Mouse (Mus musculus): ENCODE results near the gene Adgrl1. TPM values are rescaled to one million over a fixed set of nuclear protein-coding genes. Genes with fewer than 3 reads are reported as not detected.
A peak's percentile ranks its signal among the peaks of the same experiment; 100 is the strongest.

The Adgrl1 gene
- polyA plus RNA-seq, 1 experiment from 2014 or later: 29.3 TPM

DNA sequence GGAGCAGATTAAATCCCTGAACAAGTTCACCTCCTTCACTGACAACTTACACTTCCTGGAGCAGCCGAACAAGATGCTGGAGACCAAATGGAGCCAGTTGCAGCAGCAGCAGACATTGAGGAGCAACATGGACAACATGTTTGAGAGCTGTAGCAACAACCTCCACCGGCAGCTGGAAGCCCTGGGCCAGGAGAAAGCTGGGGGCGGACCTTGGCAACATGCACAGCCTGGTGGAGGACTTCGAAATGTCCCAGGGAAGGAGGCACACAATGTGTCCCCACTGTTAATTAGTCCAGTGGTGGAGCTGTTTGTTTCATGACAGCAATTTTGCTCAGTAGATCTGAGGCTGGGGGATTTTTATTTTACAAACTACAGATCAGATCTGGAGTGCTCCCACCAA is 7.8 kb upstream of the Adgrl1 start:
- peaks cover 27% of the 10 kb centered on the region for H3K27me3 ChIP-seq
- no peak overlapping the region for H3K27ac ChIP-seq
- WGBS: 55% methylated on average over 4 of the region's 4 CpGs
- no peaks in the 10 kb centered on the region for H3K9me3 ChIP-seq
- no peaks in the 10 kb centered on the region for H3K36me3 ChIP-seq
- H3K4me1 ChIP-seq: peaks cover 3% of the 10 kb centered on the region; the same call in 1 of the 2 replicates
- ATAC-seq (ENCODE audit: low FRiP score, low read depth): no peak
- H3K4me3 ChIP-seq: no peak overlapping the region
- no peak overlapping the region for H3K4me2 ChIP-seq (replicated peaks)
- H3K9ac ChIP-seq: no peak overlapping the region

DNA sequence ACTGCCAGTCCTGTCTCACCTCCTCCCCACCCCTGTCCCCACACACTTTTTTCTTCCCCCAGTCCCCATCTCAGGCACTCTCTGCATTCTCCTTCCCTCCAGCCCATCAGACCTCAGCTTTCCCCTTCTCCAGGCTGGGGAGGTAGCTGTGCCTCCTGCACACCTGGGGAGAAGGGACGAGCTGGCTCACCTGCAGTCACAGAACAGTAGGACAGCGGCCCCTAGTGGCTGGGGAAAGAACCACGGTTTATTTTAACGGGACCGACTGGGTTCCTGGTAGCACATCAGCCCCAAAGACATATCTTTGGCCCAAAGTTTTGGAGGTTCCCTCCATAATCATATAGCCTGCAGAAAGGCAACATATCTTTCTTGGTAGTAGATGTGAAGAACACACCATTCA is 6.0 kb upstream of the Adgrl1 start:
- under 1% methylated on average over 5 of the region's 5 CpGs for WGBS

DNA sequence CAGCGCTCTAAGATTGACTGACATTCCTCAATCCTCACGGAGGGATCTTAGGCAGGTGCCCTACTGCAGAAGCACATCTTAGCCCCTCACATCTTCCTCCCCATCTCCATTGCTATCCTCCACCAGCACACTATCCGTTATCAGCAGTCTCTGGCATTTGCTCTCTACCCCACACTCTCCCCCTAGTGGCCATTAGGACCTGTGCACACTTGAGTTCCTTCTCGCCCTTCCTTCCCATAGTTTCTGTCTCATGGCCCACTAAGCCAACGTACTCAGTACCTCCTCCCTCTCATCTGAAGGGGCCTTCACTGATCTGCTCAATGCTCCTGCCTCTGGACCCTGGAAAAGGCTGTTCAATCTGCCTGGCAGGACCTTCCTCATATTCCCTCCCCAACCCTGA is 4.0 kb upstream of the Adgrl1 start:
- no peak overlapping the region for H3K4me2 ChIP-seq (replicated peaks)
- H3K4me1 ChIP-seq: peaks cover 21% of the 10 kb centered on the region
- H3K4me3 ChIP-seq: no peak overlapping the region
- no peak for ATAC-seq (ENCODE audit: low FRiP score, low read depth)
- H3K27me3 ChIP-seq: peaks cover 27% of the 10 kb centered on the region
- H3K9me3 ChIP-seq: no peaks in the 10 kb centered on the region
- H3K36me3 ChIP-seq: no peaks in the 10 kb centered on the region
- no peak overlapping the region for H3K9ac ChIP-seq
- 4% methylated on average over 5 of the region's 5 CpGs for WGBS
- H3K27ac ChIP-seq: no peak overlapping the region

More for the DNA sequence above, 6.0 kb upstream of the Adgrl1 start:
- H3K4me2 ChIP-seq (replicated peaks): no peak overlapping the region
- no peaks in the 10 kb centered on the region for H3K9me3 ChIP-seq
- H3K27me3 ChIP-seq: peaks cover 27% of the 10 kb centered on the region
- ATAC-seq (ENCODE audit: low FRiP score, low read depth): no peak
- H3K36me3 ChIP-seq: no peaks in the 10 kb centered on the region
- H3K27ac ChIP-seq: no peak overlapping the region
- H3K9ac ChIP-seq: no peak overlapping the region
- no peak overlapping the region for H3K4me3 ChIP-seq
- peaks cover 21% of the 10 kb centered on the region for H3K4me1 ChIP-seq

DNA sequence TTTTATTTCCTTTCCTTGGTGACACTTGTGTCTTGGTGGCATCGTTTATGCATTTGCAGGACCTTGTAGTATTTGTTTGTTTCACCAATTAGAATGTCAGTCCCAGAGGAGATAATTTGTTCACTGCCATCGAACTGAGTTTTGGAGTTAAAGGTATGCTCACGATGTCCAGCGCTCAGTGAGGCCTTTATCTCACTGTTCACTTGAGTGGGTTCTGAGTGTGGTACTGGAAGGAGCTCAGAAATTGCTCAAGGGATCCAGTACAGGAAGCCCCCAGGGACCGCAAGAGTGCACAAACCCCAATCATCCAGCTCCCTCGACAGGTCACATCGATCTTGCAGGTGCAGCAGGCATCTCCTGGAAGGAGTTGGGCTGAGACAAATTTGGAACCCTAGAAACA is 3.4 kb upstream of the Adgrl1 start:
- H3K4me1 ChIP-seq: peaks cover 25% of the 10 kb centered on the region
- H3K9me3 ChIP-seq: no peaks in the 10 kb centered on the region
- no peaks in the 10 kb centered on the region for H3K36me3 ChIP-seq
- WGBS: 81% methylated on average over 7 of the region's 7 CpGs
- H3K27me3 ChIP-seq: peaks cover 27% of the 10 kb centered on the region
- H3K9ac ChIP-seq: no peak overlapping the region
- no peak overlapping the region for H3K4me3 ChIP-seq
- no peak overlapping the region for H3K27ac ChIP-seq
- H3K4me2 ChIP-seq (replicated peaks): no peak overlapping the region
- ATAC-seq (ENCODE audit: low FRiP score, low read depth): no peak

DNA sequence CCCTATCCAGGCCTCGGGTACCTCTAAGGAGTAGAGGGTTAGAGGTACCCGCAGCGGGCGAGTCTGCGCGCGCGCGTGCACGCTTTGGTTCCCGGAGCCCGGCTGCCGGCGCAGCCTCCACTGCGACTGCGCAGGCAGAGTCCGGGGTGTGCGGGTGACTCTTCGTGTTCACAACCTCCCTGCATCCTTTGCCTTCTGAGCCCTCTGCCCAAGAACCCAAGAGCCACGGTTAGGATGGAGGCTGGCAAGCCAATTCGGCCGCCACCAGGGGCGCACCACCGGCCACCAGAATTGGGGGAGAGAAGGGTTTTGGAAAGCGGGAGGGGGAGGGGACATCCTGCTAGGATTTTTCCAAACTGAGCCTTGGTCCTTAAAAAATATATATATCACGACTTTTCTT is 2.7 kb upstream of the Adgrl1 start:
- Histone ChIP-seq H3K9ac (peak overlapping the region; percentile 45), H3K27ac (no peak overlapping the region; the same call in 1 of the 2 replicates), H3K4me3 (peak overlapping the region; percentile 37), H3K27me3 (peaks cover 27% of the 10 kb centered on the region), H3K4me2 (replicated peaks) (peak overlapping the region; percentile 83), H3K9me3 (no peaks in the 10 kb centered on the region), H3K4me1 (peaks cover 33% of the 10 kb centered on the region), H3K36me3 (no peaks in the 10 kb centered on the region)
- 4% methylated on average over 26 of the region's 26 CpGs for WGBS
- no peak for ATAC-seq (ENCODE audit: low FRiP score, low read depth)

DNA sequence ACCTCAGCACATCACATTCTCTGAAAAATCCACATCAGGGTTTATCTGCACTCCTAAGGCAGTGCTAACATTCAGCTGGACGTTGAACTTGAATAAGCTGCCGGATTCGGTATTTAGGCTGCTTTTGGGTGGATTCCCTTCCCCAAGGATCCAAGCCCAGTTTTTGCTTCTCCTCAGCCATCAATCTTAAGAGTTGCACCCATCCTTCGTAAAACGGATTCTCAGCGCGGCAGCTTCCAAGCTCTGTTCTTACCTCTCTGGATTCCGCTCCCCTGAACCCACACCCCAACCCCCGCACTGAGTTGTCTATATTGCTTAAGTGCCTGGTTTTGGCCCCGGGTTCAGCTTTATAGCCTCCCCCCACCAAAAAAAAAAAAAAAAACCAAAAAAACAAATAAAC is 1.4 kb upstream of the Adgrl1 start:
- no peaks in the 10 kb centered on the region for H3K9me3 ChIP-seq
- ATAC-seq (ENCODE audit: low FRiP score, low read depth): no peak
- 1% methylated on average over 10 of the region's 10 CpGs for WGBS
- peak overlapping the region; percentile 83 for H3K4me2 ChIP-seq (replicated peaks)
- peak overlapping the region; percentile 99 for H3K27ac ChIP-seq
- H3K36me3 ChIP-seq: no peaks in the 10 kb centered on the region
- peak overlapping the region; percentile 50; the same call in 1 of the 2 replicates for H3K9ac ChIP-seq
- peaks cover 45% of the 10 kb centered on the region for H3K4me1 ChIP-seq
- H3K27me3 ChIP-seq: peaks cover 24% of the 10 kb centered on the region
- H3K4me3 ChIP-seq: peak overlapping the region; percentile 99

DNA sequence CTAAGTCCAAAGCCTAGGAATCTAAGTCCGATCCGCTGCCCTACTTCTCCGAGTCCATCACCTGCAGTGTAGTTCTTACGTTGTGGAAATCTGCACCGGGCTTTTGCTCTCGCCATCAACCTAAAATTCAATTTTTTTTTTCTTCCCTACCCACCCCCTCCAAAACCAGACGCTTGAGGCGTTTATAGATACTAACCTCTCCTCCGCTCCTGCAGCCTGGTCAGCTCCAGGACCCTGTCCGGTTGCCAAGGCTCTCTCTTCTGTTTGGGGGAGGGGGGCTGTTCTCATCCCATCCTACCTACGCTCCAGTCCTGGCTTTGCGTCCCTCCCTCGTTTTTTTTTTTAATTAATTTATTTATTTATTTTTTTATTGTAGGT is 931 bp upstream of the Adgrl1 start:
- Histone ChIP-seq H3K9ac (peak overlapping the region; percentile 94), H3K9me3 (no peaks in the 10 kb centered on the region), H3K36me3 (no peaks in the 10 kb centered on the region), H3K4me3 (peak overlapping the region; percentile 99), H3K4me1 (peaks cover 50% of the 10 kb centered on the region), H3K27ac (peak overlapping the region; percentile 99), H3K27me3 (peaks cover 20% of the 10 kb centered on the region), H3K4me2 (replicated peaks) (peak overlapping the region; percentile 83)
- 1% methylated on average over 13 of the region's 13 CpGs for WGBS
- ATAC-seq (ENCODE audit: low FRiP score, low read depth): peak; percentile 52

DNA sequence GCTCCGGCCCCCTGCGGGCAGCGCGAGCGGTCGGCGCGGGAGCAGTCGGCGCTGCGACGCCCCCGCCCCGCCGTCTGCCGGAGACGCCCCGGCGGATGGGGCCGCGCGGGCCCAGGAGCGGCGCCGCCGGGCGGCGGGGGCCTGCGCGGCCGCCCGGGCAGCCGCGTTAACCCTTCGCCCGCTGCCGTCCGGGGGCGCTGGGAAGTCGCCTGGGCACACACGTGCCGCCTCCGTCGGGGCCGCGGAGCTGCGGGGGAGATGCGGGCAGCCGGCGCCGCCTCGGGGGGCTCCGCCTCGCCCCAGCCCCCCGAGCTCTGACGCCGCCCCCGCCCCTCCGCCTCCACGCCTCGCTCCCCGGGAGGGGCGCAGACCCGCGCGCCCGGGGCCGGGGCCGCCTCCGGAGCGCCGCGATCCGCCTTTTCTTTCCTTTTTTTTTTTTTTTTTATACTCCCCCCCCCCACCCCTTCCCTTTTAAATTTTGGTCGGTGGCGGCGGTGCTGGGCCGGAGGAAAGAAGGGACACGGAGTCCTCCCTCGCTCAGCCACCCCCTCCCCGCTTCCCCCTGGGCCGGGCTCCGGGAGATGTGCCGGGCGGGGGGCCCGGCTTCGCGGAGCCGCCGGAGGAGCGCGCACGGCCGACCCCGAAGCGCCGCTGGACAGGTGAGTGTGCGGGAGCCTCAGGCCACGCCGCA is 506 bp downstream of the Adgrl1 start:
- Histone ChIP-seq H3K4me2 (replicated peaks) (peak overlapping the region; percentile 83), H3K4me3 (peak overlapping the region; percentile 99), H3K27ac (peak overlapping the region; percentile 99), H3K36me3 (peaks cover 2% of the 10 kb centered on the region), H3K9me3 (no peaks in the 10 kb centered on the region), H3K4me1 (peaks cover 64% of the 10 kb centered on the region), H3K9ac (peak overlapping the region; percentile 94), H3K27me3 (peaks cover 6% of the 10 kb centered on the region)
- peak; percentile 5; the same call in 1 of the 2 replicates for ATAC-seq (ENCODE audit: low FRiP score, low read depth)
- WGBS: 0% methylated on average over 64 of the region's 100 CpGs

DNA sequence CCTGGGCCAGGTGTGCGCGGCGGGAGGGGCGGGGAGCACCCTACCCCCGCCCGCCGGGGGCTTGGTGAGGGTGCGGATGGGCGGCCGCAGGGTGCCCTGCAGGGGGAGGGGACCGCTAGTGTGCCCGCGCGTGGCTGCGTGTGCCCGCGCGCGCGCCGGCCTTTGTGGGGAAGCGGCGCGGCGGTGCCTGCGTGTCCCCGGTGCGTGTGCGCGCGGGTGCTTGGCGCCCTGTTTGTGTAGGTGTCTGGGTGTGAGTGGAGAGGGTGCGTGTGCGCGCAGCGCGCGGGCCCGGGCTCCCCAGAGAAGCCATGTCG is 1.0 kb downstream of the Adgrl1 start:
- Histone ChIP-seq H3K27ac (peak overlapping the region; percentile 99), H3K4me3 (peak overlapping the region; percentile 99), H3K4me1 (peaks cover 67% of the 10 kb centered on the region), H3K9me3 (no peaks in the 10 kb centered on the region), H3K27me3 (0 out of 2 replicates have a peak, but pooled peaks cover 2% of the 10 kb centered on the region), H3K4me2 (replicated peaks) (peak overlapping the region; percentile 83), H3K9ac (peak overlapping the region; percentile 94), H3K36me3 (peaks cover 7% of the 10 kb centered on the region)
- 0% methylated on average over 36 of the region's 40 CpGs for WGBS
- no peak for ATAC-seq (ENCODE audit: low FRiP score, low read depth)

DNA sequence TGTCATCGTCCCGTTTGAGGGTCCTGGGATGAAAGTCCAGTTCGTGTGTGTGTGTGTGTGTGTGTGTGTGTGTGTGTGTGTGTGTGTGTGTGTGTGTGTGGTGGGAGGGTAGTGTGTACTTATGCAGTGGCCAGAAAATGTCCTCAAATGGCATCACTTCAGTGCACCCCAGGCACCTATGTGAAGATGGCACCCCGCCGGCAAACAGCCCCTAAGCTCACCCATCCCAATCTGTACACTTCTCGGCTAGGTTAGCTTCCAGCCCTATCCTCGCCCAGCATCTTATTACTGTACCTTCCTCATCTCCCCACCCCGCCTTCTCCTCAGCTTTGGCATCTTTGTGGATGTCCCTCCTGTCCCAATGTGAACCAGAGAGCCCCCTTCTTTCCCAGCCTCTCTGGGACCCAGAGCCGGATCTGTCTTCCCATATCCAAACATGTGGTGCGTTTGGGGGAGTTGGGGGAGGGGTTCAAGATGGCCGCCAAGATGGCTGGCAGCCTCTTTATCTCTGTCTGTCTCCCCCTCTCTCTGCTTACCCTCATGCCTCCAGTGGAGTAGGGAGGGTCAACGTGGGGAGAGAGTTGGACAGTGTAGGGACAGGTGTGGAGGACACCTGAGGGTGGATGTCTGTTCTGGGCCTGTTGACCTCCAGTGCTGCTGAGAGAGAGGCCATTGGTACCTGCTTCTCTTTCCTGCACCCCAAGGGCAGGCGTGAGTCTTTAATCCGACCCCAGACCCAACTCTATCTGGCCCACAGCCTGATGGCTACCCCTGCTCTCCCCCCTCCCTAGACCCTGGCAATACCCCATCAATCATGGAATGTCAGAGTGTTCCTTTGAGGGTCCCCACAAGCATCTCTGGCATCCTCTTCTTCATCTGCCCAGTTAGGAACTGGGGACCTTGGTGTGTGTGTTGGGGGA is 1.9 kb downstream of the Adgrl1 start:
- no peak for ATAC-seq (ENCODE audit: low FRiP score, low read depth)
- peaks cover 72% of the 10 kb centered on the region for H3K4me1 ChIP-seq
- H3K36me3 ChIP-seq: peaks cover 15% of the 10 kb centered on the region
- H3K27me3 ChIP-seq: no peaks in the 10 kb centered on the region
- H3K4me3 ChIP-seq: peak overlapping the region; percentile 99
- WGBS: 13% methylated on average over 14 of the region's 14 CpGs
- peak overlapping the region; percentile 83 for H3K4me2 ChIP-seq (replicated peaks)
- H3K9ac ChIP-seq: peak overlapping the region; percentile 94
- H3K9me3 ChIP-seq: no peaks in the 10 kb centered on the region
- H3K27ac ChIP-seq: peak overlapping the region; percentile 99; the same call in 1 of the 2 replicates

DNA sequence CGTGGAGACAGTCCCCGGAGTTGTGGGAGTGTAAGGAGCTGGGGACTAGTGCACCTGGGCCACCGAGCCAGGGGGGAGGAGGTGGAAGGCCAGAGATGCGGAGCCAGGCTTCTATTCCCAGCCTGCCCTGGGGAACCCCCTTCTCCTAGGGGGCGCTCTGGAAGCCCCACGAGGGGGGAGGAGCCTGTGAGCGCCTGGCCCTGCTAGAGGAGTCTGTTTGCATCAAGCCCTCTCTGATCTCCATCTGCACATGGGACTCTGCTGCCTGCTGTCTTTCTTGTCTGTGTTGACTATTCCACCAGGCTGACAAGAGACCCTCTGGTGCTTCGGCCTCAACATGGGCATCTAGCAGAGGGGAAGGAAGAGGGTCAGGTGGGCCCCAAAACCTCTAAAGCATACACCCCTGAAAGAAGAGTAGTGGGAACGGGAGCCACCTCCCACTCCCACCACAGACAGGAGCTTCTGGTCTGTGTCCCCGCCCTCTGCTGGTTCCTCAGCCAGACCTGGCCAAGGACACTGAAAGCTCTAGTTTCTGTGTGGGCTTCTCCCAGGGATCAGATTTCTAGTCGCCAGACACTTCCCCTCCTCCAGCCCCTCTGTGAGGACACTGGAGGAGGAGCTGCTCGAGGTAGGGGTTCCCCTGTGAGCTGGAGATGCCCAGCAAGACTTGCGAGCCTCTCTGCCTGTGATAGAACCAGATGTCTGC is 3.2 kb downstream of the Adgrl1 start:
- peak overlapping the region; percentile 83 for H3K4me2 ChIP-seq (replicated peaks)
- H3K36me3 ChIP-seq: peaks cover 15% of the 10 kb centered on the region
- 3% methylated on average over 13 of the region's 13 CpGs for WGBS
- H3K27me3 ChIP-seq: no peaks in the 10 kb centered on the region
- H3K4me1 ChIP-seq: peaks cover 65% of the 10 kb centered on the region
- H3K4me3 ChIP-seq: peak overlapping the region; percentile 99
- H3K27ac ChIP-seq: peak overlapping the region; percentile 63
- H3K9ac ChIP-seq: peak overlapping the region; percentile 48; the same call in 1 of the 2 replicates
- no peak for ATAC-seq (ENCODE audit: low FRiP score, low read depth)
- no peaks in the 10 kb centered on the region for H3K9me3 ChIP-seq

DNA sequence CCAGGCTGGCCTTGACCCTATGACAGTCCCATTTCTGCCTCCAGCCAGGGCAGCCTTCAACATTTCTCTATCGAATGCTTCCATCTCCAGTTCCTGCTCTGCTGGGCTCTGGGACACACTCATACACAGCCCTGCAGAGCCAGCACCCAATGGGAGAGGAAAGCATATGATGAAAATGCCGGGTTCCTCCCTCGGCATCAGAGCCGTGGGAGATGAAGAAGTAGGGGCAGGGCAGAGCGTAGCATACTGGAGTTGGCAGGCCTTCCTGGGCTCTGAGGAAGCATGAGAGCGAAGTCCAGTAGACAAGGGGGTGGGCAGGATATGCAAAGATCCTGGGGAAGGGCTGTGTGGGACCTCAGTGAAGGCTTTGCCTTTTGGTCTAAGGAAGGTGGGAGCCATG is 8.7 kb downstream of the Adgrl1 start:
- H3K4me2 ChIP-seq (replicated peaks): no peak overlapping the region
- 81% methylated on average over 6 of the region's 6 CpGs for WGBS
- H3K4me3 ChIP-seq: no peak overlapping the region
- H3K36me3 ChIP-seq: peaks cover 28% of the 10 kb centered on the region
- no peak overlapping the region for H3K9ac ChIP-seq
- peaks cover 59% of the 10 kb centered on the region for H3K4me1 ChIP-seq
- no peaks in the 10 kb centered on the region for H3K9me3 ChIP-seq
- ATAC-seq (ENCODE audit: low FRiP score, low read depth): no peak
- H3K27ac ChIP-seq: no peak overlapping the region
- H3K27me3 ChIP-seq: no peaks in the 10 kb centered on the region

All from limb, embryonic 13.5 days (tissue).